Mouse (Mus musculus) liver, embryonic 13.5 days (tissue): ENCODE data around the gene Serpina3f. TPM values are rescaled to one million over a fixed set of nuclear protein-coding genes. Genes with fewer than 3 reads are reported as not detected.

Source experiments
- ATAC-seq: fragments of 200-750 bp; cut with Nextera tagmentation; 2 replicates; pipeline ENCODE4 v1.8.0; 2017; ENCODE audit warnings: low read depth, mild to moderate bottlenecking, moderate number of reproducible peaks, moderate library complexity
- DNase-seq: peaks from one replicate; pipeline ENCODE4 v3.0.0; 2022
- H3K27ac ChIP-seq: fragments of 300-500 bp; sonication (generic); 2 replicates; pipeline ENCODE4 v1.5.1; 2015; ENCODE audit warnings: moderate library complexity, mild to moderate bottlenecking, inconsistent platforms
- H3K27me3 ChIP-seq: fragments of 300-500 bp; sonication (generic); 2 replicates; pipeline ENCODE4 v1.6.1; 2015; ENCODE audit warnings: mild to moderate bottlenecking, inconsistent platforms
- H3K36me3 ChIP-seq: fragments of 300-500 bp; sonication (generic); 2 replicates; pipeline ENCODE4 v1.6.1; 2015; ENCODE audit warnings: mild to moderate bottlenecking, inconsistent platforms
- H3K4me1 ChIP-seq: fragments of 300-500 bp; sonication (generic); replicated peaks from 2 replicates; pipeline ENCODE4 v1.6.1; 2015; ENCODE audit warnings: inconsistent platforms
- H3K4me2 ChIP-seq: fragments of 300-500 bp; sonication (generic); 2 replicates; pipeline ENCODE4 v1.6.1; 2015; ENCODE audit warnings: inconsistent platforms, mild to moderate bottlenecking, moderate library complexity
- H3K4me3 ChIP-seq: fragments of 300-500 bp; sonication (generic); replicated peaks from 2 replicates; pipeline ENCODE4 v1.5.1; 2015; ENCODE audit warnings: mild to moderate bottlenecking, inconsistent platforms
- H3K9ac ChIP-seq: fragments of 300-500 bp; sonication (generic); 2 replicates; pipeline ENCODE4 v1.6.1; 2015; ENCODE audit warnings: mild to moderate bottlenecking, inconsistent platforms
- H3K9me3 ChIP-seq: fragments of 300-500 bp; sonication (generic); replicated peaks from 2 replicates; pipeline ENCODE4 v1.6.1; 2016; ENCODE audit warnings: inconsistent platforms
- WGBS: fragments of 180-500 bp; shearing (Covaris S2); methylation state at CpG from one replicate; pipeline ENCODE4 v1.1.7; 2015; ENCODE audit not compliant: insufficient replicate concordance; 5-methylcytosine and 5-hydroxymethylcytosine counted together
- polyA plus RNA-seq: library from polyadenylated mRNA; unstranded; fragments of >200 nt; fragmentation: Nextera tagmentation; extraction: Ambion mirVana; gene quantifications from 2 replicates; pipeline ENCODE4 v1.2.1, GENCODE M21; 2015

The Serpina3f gene
- 0.17 and 0.20 TPM in 2 replicates for polyA plus RNA-seq

DNA sequence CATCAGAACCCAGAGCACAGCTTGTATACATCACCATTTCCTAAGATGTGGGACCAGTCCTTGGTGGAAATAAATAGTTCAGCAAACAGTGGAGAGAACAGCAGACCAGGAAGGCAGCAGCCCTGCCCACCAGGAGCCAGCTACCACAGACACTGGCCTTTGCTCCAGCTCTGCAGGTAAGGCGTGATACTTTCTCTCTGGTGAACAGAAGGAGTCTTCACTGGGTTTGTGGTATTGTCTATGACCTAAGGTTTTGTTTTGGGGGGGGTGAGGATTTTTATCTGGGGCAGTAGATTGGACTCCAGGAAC, at the start of gene Serpina3f:
Gene Serpina3f (plus strand): TSS at position 100 of the 309 bp plus-strand sequence.
- 30% methylated on average over 1 of the region's 1 CpGs for WGBS
- Histone ChIP-seq H3K9ac (no peak within 1 kb of the TSS), H3K27ac (no peak within 1 kb of the TSS), H3K4me3 (no peak within 1 kb of the TSS), H3K4me2 (no peak within 1 kb of the TSS), H3K9me3 (no peaks in the 10 kb centered on the region), H3K36me3 (no peaks in the 10 kb centered on the region), H3K4me1 (no peaks in the 10 kb centered on the region), H3K27me3 (no peaks in the 10 kb centered on the region)
- DNase-seq, result no peak
- no peak for ATAC-seq

DNA sequence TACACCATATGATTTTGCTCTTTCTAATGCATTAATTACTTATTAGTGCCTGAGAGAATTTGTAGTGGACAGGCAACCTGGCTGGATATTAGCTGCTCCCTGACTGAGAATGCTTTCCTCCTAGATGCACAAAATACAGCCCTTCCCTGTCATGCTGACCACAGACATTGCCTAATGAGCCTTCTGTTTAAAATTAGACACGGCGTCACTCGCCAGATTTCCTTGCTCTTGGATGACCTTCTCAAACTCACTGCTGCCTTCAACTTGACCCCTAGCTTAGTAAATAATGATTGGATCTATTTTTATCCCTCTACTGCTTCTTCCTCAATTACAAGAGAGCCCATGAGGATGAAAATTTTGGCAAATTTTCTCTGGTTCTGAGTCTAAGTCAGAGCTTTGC, 39.6 kb upstream of the Serpina3f start:
- H3K4me3 ChIP-seq, result no peak overlapping the region
- WGBS, result 34% methylated on average over 3 of the region's 3 CpGs
- no peak for DNase-seq
- no peaks in the 10 kb centered on the region for H3K4me1 ChIP-seq
- no peaks in the 10 kb centered on the region for H3K9me3 ChIP-seq
- ATAC-seq, result no peak
- H3K4me2 ChIP-seq, result no peak overlapping the region
- H3K27me3 ChIP-seq, result no peaks in the 10 kb centered on the region
- no peak overlapping the region for H3K9ac ChIP-seq
- H3K36me3 ChIP-seq, result no peaks in the 10 kb centered on the region
- H3K27ac ChIP-seq, result no peak overlapping the region

DNA sequence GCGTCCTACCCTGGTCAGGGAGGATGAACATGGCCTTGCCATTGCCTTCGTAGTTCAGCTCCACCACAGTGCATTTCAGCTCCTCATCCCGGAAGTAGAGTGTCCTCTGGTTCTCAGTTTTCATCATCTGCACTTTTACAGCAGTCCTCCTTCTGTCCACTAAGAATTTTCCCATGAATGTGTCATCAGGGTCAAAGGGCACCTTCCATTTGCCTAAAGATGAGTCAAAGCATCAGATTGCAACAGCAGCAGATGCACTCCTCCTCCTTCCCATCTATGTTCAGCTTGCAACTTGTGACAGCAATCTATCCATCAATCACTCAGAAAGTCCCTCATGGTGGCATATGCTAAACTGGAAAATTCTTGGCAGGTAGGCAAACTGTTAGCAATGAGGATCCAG, 38.7 kb upstream of the Serpina3f start:
- Histone ChIP-seq H3K4me1 (no peaks in the 10 kb centered on the region), H3K27ac (no peak overlapping the region), H3K9ac (no peak overlapping the region), H3K36me3 (no peaks in the 10 kb centered on the region), H3K4me2 (no peak overlapping the region), H3K27me3 (no peaks in the 10 kb centered on the region), H3K4me3 (no peak overlapping the region), H3K9me3 (no peaks in the 10 kb centered on the region)
- WGBS, result 51% methylated on average over 3 of the region's 3 CpGs
- no peak for ATAC-seq
- no peak for DNase-seq

DNA sequence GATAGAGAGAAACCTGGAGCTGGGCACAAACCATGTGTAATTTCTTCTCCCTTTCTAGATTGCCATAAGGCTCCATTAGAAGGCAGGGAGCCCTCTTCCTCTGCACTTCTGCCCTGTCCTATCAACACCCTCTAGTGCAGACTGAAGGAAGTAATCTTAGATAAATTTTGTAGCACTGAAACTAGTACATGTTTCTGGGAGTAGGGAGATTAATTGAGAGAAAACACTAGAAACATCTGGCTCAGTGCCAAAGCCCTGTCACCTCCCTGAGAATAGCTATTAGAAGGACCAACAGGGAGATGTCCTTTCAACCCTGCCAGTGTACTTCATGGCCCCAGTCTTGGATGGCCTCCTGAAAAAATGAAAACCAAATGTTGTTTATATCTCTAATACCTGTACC, 35.8 kb upstream of the Serpina3f start:
- no peak overlapping the region for H3K4me2 ChIP-seq
- H3K27ac ChIP-seq, result no peak overlapping the region
- no peaks in the 10 kb centered on the region for H3K27me3 ChIP-seq
- H3K4me3 ChIP-seq, result no peak overlapping the region
- H3K36me3 ChIP-seq, result no peaks in the 10 kb centered on the region
- DNase-seq (no peak), ATAC-seq (no peak)
- no peaks in the 10 kb centered on the region for H3K4me1 ChIP-seq
- H3K9me3 ChIP-seq, result no peaks in the 10 kb centered on the region
- no peak overlapping the region for H3K9ac ChIP-seq

DNA sequence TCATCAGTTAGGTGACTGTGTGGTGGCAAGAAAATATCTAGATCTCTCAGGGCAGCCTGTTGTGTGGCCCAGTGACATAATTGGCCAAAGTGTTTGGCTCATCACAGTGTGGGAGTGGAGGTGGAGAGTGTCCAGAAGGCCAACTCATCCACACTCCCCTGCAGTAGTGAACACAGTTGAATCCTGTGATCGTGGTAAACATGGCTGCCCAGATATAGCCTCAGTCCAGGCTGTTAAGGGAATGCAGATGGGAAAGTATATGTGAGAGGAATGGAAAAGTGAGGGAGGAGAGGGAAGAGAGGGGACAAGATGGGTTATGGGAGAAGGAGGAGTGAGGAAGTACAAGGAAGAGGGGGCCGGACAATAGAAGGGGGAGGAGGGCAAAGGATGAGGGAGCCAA, 35.4 kb upstream of the Serpina3f start:
- no peaks in the 10 kb centered on the region for H3K9me3 ChIP-seq
- WGBS, result 48% methylated on average over 2 of the region's 2 CpGs
- H3K36me3 ChIP-seq, result no peaks in the 10 kb centered on the region
- H3K27ac ChIP-seq, result no peak overlapping the region
- H3K4me1 ChIP-seq, result no peaks in the 10 kb centered on the region
- no peak for ATAC-seq
- DNase-seq, result no peak
- no peak overlapping the region for H3K4me3 ChIP-seq
- H3K9ac ChIP-seq, result no peak overlapping the region
- H3K4me2 ChIP-seq, result no peak overlapping the region
- H3K27me3 ChIP-seq, result no peaks in the 10 kb centered on the region

DNA sequence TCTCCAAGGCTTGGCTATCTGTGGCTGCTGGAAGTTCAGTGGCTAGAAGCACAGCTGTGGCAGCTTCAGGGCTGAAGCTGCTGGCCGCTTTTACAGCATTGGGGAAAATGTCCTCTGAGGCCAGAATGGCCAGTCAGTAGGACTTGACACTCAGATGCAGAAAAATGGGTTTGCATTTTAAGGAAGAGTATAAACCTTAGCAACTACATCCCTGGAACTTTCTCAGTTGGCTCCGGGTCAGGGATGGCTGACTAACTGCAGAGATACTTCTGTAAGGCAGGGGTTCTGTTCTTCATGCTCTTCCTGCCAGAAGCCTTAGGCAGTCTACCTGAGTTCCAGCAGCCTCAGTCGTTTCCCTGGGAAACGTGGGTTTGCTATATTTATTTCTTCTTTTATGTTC, 29.3 kb upstream of the Serpina3f start:
- Histone ChIP-seq H3K4me1 (no peaks in the 10 kb centered on the region), H3K27ac (no peak overlapping the region), H3K9ac (no peak overlapping the region), H3K9me3 (no peaks in the 10 kb centered on the region), H3K4me3 (no peak overlapping the region), H3K27me3 (no peaks in the 10 kb centered on the region), H3K36me3 (no peaks in the 10 kb centered on the region), H3K4me2 (no peak overlapping the region)
- no peak for DNase-seq
- ATAC-seq, result no peak
- WGBS, result 52% methylated on average over 4 of the region's 4 CpGs

DNA sequence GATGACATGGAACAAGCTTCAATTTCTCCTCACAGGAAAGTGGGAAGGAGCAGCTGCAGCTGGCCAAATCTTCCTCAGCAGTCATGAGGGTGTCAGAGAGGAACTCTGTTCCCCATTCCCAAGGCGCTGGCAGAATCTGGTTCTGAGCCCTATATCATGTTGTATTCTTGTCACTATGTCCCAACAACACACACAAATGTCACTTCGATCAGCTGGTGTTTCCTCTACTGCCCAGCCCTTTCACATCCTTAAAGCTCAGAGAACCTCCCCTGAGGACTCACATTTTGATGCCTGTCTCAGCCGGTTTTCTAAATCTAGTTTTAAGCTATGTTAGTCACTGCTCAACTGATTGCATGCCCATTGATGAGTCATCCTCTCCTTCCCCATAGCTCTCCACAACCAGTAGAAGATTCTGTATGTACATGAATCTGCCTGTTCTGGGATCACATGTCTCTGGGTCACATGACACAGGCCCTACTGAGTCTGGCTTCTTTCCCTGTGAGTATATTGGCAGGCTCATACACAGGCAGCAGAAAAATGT, 28.2 kb upstream of the Serpina3f start:
- DNase-seq, result no peak

DNA sequence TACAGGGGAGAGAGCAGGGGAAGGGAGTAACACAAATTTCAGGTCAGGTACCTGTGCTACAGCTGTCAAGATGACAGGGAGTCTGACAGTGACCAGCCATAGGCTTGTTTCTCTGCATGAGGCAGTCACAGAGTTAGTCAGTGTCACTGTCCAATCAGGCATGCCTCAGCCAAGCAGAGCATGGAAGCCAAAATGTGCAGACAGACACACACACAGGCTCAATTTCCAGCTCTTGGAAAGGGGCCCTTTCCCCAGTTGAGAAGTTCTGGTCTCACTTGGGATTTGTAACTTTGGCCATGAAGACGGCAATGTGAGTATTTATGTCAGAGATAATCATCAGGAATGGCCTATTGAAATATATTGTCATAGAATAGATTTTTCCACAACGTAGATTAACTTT, 25.1 kb upstream of the Serpina3f start:
- ATAC-seq, result no peak
- H3K4me1 ChIP-seq, result no peaks in the 10 kb centered on the region
- H3K4me2 ChIP-seq, result no peak overlapping the region
- no peaks in the 10 kb centered on the region for H3K9me3 ChIP-seq
- no peak overlapping the region for H3K9ac ChIP-seq
- WGBS, result 42% methylated on average over 2 of the region's 2 CpGs
- no peaks in the 10 kb centered on the region for H3K27me3 ChIP-seq
- no peak overlapping the region for H3K27ac ChIP-seq
- DNase-seq, result no peak
- no peaks in the 10 kb centered on the region for H3K36me3 ChIP-seq
- H3K4me3 ChIP-seq, result no peak overlapping the region

More for the DNA sequence above, 28.2 kb upstream of the Serpina3f start:
- H3K4me2 ChIP-seq, result no peak overlapping the region
- 57% methylated on average over 3 of the region's 3 CpGs for WGBS
- no peak for ATAC-seq
- no peak overlapping the region for H3K4me3 ChIP-seq
- H3K9me3 ChIP-seq, result no peaks in the 10 kb centered on the region
- no peaks in the 10 kb centered on the region for H3K4me1 ChIP-seq
- H3K27ac ChIP-seq, result no peak overlapping the region
- no peaks in the 10 kb centered on the region for H3K27me3 ChIP-seq
- H3K9ac ChIP-seq, result no peak overlapping the region
- H3K36me3 ChIP-seq, result no peaks in the 10 kb centered on the region

DNA sequence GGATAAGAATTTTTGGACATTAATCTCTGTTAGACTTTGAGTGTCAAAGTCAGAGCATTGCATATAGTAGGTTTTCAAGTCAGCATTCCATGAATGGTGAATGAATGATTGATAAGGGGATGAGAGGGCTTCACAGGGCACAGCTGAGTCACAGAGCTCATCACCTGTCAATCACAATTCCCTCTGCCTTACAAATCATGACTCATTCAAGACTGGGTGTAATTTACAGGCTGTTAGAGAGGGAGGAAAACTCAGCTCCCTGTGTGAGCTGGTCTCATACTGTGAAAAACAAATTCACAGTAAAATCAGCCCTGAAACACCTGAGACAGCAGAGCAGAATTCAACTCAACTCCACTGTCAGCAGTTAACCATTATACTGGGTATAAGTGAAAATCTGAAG, 23.5 kb upstream of the Serpina3f start:
- Histone ChIP-seq H3K27ac (no peak overlapping the region), H3K27me3 (no peaks in the 10 kb centered on the region), H3K4me1 (no peaks in the 10 kb centered on the region), H3K36me3 (no peaks in the 10 kb centered on the region), H3K4me2 (no peak overlapping the region), H3K4me3 (no peak overlapping the region), H3K9ac (no peak overlapping the region), H3K9me3 (no peaks in the 10 kb centered on the region)
- ATAC-seq (no peak), DNase-seq (no peak)

DNA sequence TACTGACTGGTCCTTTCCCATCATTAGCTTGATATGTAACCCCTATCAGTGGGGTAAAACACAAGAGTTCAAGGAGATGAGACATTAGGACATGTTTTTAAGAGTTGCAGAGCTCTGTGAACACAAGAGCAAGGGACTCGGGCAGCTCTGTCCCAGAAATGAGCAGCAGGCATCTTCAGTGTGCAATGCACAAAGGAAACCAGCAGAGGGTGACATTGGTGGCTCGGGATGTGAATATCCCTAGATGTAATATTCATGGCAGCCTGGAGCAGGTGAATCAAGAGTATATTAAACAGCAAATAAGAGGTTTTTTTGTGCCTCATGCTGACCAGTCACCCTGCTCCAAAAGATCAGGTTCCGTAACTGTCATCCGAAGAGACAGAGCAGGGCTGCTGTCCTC, 5.2 kb upstream of the Serpina3f start:
- ATAC-seq, result no peak
- WGBS, result 50% methylated on average over 4 of the region's 4 CpGs
- no peak overlapping the region for H3K27ac ChIP-seq
- H3K9ac ChIP-seq, result no peak overlapping the region
- no peaks in the 10 kb centered on the region for H3K36me3 ChIP-seq
- no peaks in the 10 kb centered on the region for H3K27me3 ChIP-seq
- H3K4me1 ChIP-seq, result no peaks in the 10 kb centered on the region
- no peak overlapping the region for H3K4me2 ChIP-seq
- no peak for DNase-seq
- H3K9me3 ChIP-seq, result no peaks in the 10 kb centered on the region
- no peak overlapping the region for H3K4me3 ChIP-seq

DNA sequence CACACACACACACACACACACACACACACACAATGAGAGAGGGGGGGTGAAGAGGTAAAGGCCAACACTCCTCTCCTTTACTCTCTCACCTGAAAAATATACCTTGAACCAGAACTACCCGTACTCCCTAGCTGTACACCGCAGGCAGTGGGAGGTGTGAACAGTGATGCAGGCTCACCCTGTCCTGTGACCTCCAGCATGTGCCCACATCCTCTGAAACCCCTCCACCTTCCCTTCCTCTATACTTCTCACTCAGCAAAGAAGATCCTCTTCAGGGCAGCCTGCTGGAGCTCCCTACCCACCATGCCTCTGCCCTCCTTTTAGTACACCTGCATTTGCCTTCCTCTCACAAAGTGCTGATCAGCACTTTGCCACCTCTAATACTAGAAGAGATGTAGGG, 4.5 kb upstream of the Serpina3f start:
- H3K27ac ChIP-seq, result no peak overlapping the region
- DNase-seq (no peak), ATAC-seq (no peak)
- 83% methylated on average over 2 of the region's 2 CpGs for WGBS
- H3K9ac ChIP-seq, result no peak overlapping the region
- no peaks in the 10 kb centered on the region for H3K36me3 ChIP-seq
- H3K9me3 ChIP-seq, result no peaks in the 10 kb centered on the region
- no peak overlapping the region for H3K4me3 ChIP-seq
- no peaks in the 10 kb centered on the region for H3K27me3 ChIP-seq
- no peak overlapping the region for H3K4me2 ChIP-seq
- H3K4me1 ChIP-seq, result no peaks in the 10 kb centered on the region

DNA sequence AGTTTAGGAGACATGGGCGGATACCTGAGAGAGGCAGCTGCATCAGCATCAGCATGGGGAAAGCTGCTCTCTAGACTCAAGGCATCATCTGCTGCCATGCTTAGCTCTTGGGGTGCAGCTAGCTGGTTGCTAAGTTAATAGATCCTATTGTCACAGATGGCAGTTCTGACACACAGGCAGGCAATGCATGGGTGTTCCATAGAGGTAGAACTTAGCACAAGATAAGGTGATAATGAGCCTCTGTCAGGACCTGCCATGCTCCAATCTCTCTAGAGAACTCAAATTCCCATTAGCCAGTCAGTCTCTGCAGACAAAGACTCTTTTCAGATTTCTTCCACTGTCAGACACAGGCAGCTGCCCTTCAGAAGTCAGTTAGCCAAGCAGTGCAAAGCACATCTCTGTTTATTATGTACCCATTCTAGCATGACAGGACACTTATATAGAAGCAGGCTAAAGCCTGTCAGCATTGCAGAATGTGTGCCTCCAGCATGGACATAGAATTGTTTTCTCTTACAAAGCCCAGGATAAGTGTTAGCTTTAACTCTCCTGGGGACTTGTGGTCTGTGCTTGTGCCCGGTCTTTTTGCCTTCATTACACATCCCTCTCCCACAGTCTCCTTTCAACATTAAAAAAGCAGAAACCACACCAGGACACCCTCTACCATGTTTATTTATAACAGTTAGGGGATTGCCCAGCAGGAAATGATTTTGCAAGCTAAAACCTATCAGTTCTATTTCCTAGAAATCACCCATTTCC, 477 bp upstream of the Serpina3f start:
- H3K9ac ChIP-seq, result no peak overlapping the region
- DNase-seq (no peak), ATAC-seq (no peak)
- WGBS, result 40% methylated on average over 2 of the region's 2 CpGs
- H3K27ac ChIP-seq, result no peak overlapping the region
- no peaks in the 10 kb centered on the region for H3K36me3 ChIP-seq
- H3K4me2 ChIP-seq, result no peak overlapping the region
- no peak overlapping the region for H3K4me3 ChIP-seq
- H3K9me3 ChIP-seq, result no peaks in the 10 kb centered on the region
- H3K4me1 ChIP-seq, result no peaks in the 10 kb centered on the region
- no peaks in the 10 kb centered on the region for H3K27me3 ChIP-seq
